Mouse (Mus musculus) hindbrain, embryonic 12.5 days (tissue): Measurements from ENCODE around the gene Tomm70a. TPM values are rescaled to one million over a fixed set of nuclear protein-coding genes. Genes with fewer than 3 reads are reported as not detected.

Experiments used
- polyA plus RNA-seq: library from polyadenylated mRNA; unstranded; fragments of >200 nt; fragmentation: Nextera tagmentation; extraction: Ambion mirVana; gene quantifications from 2 replicates; pipeline ENCODE4 v1.2.1, GENCODE M21; 2016

Tomm70a gene
- polyA plus RNA-seq, 1 experiment from 2014 or later = 63.9 TPM

Other genes with a start within 250 kb of the Tomm70a start
- 13.4 and 13.6 TPM in 2 replicates for gene Tmem45a, start 235.5 kb upstream of the Tomm70a start, polyA plus RNA-seq
- 0.45 TPM in 1 of 2 replicates, not detected in the other for gene Lnp1, start 193.6 kb upstream of the Tomm70a start, polyA plus RNA-seq
- gene Tmem45a2, start 50.3 kb upstream of the Tomm70a start, polyA plus RNA-seq = 0.14 TPM in 1 of 2 replicates, not detected in the other
- gene Nit2, start 45.6 kb downstream of the Tomm70a start, polyA plus RNA-seq = 41.8 and 43.1 TPM in 2 replicates
- gene Tbc1d23, start 109.8 kb downstream of the Tomm70a start, polyA plus RNA-seq = 31.7 and 33.9 TPM in 2 replicates
- gene Tmem30c, start 171.2 kb downstream of the Tomm70a start, polyA plus RNA-seq = 0.08 TPM in 1 of 2 replicates, not detected in the other
- gene Filip1l, start 231.4 kb downstream of the Tomm70a start, polyA plus RNA-seq = 8.5 and 9.8 TPM in 2 replicates